Mouse (Mus musculus) C2C12 (cell line): ENCODE data around the gene Parp6. TPM values are rescaled to one million over a fixed set of nuclear protein-coding genes. Genes with fewer than 3 reads are reported as not detected.

Experiments
- H3K27me3 ChIP-seq: one replicate; pipeline ENCODE4 v1.6.1; 2011; ENCODE audit not compliant: control insufficient read depth, insufficient read depth, insufficient read length
- H3K36me3 ChIP-seq: one replicate; pipeline ENCODE4 v1.6.1; 2011; ENCODE audit not compliant: control insufficient read depth, insufficient read depth
- H3K4me3 ChIP-seq: one replicate; pipeline ENCODE4 v1.5.1; 2011; ENCODE audit warnings: mild to moderate bottlenecking, control low read depth; ENCODE audit not compliant: poor library complexity, insufficient read depth, severe bottlenecking
- H3K79me2 ChIP-seq: one replicate; pipeline ENCODE4 v1.6.1; 2011; ENCODE audit not compliant: control insufficient read depth, insufficient read depth
- H3K79me3 ChIP-seq: one replicate; pipeline ENCODE4 v1.6.1; 2011; ENCODE audit warnings: low read depth, control low read depth
- H3ac ChIP-seq: one replicate; pipeline ENCODE3; 2011; ENCODE audit warnings: low read depth; ENCODE audit not compliant: control insufficient read depth, insufficient read length
- CEBPB ChIP-seq: IDR thresholded peaks from one replicate; pipeline ENCODE4 v1.6.1; 2011; ENCODE audit warnings: low read depth, mild to moderate bottlenecking, control low read depth, moderate library complexity
- CTCF ChIP-seq: IDR thresholded peaks from one replicate; pipeline ENCODE4 v1.5.1; 2011; ENCODE audit not compliant: control insufficient read depth, insufficient read depth, insufficient read length
- FOSL1 ChIP-seq: IDR thresholded peaks from one replicate; pipeline ENCODE4 v1.8.0; 2011; ENCODE audit warnings: mild to moderate bottlenecking, low read length; ENCODE audit not compliant: poor library complexity, insufficient read depth, severe bottlenecking
- MAX ChIP-seq: IDR thresholded peaks from one replicate; pipeline ENCODE4 v1.6.1; 2011; ENCODE audit warnings: mild to moderate bottlenecking, control low read depth
- MYOD1 ChIP-seq: IDR thresholded peaks from one replicate; pipeline ENCODE4 v1.6.1; 2011; ENCODE audit warnings: low read depth; ENCODE audit not compliant: control insufficient read depth, insufficient read length
- MYOG ChIP-seq: IDR thresholded peaks from one replicate; pipeline ENCODE4 v1.6.1; 2011; ENCODE audit not compliant: control insufficient read depth, insufficient read length; ENCODE audit errors: extremely low read depth
- USF1 ChIP-seq: IDR thresholded peaks from one replicate; pipeline ENCODE4 v1.6.1; 2011; ENCODE audit warnings: low read depth, mild to moderate bottlenecking, control low read depth, moderate library complexity
- polyA plus RNA-seq: library from polyadenylated mRNA; unstranded; fragments of >200 nt; fragmentation: generic; extraction: Trizol; gene quantifications from one replicate; pipeline ENCODE4 v1.2.1, GENCODE M21; 2012; ENCODE audit warnings: missing spikeins

Parp6 gene
- polyA plus RNA-seq, 1 experiment = 6.0 TPM

DNA sequence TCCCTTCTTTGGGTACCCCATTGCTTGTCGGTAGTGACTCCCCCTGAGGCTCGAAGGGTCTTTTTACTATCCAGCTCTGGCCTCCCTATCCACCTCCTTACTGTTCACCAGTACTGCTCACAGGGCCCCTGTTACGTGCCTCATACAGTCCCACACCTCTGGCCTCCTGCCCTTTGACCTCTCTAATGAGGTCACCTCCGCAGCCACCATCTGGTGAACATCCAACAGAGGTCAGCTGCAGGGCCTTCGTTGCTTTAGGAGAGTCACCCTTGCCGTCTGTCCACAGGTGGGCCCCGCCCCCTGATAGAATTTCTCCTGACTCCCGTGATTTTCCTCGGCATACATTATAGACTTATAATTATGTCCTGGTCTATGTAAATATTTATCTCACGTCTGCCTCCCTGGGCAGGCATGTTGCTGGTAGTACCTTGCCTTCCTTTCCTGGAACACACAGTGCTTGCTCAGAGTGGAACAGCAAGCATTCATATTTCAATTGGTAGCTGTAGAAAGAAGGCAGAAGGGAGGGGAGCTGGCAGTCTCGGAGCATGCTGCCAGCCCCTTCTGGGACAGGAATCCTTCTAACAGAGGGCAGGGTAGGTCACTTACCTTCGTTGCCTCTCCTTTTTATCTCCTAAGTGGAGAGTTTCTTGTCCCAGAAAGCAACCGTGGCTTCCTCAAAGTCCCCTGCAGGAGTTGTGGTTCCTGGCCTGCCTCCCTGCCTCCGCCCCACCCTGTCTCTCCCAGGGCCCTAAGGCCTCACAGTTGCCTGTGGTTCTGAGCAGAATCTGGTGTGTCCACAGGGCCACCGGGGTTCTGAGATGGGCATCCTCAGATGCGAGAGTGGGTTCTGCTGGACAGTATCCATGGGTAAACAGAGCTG, 77.7 kb downstream of the Parp6 start:
- peaks cover 5% of the 10 kb centered on the region for H3K79me3 ChIP-seq
- TF ChIP-seq MYOD1 (no peak), CTCF (no peak), CEBPB (no peak), FOSL1 (no peak), MYOG (no peak), MAX (no peak), USF1 (no peak)
- no peak overlapping the region for H3ac ChIP-seq
- H3K27me3 ChIP-seq = no peaks in the 10 kb centered on the region
- H3K79me2 ChIP-seq = peaks cover 30% of the 10 kb centered on the region
- no peaks in the 10 kb centered on the region for H3K36me3 ChIP-seq
- peak overlapping the region; percentile 18 for H3K4me3 ChIP-seq

- Histone ChIP-seq H3ac (no peak overlapping the region), H3K79me2 (peaks cover 30% of the 10 kb centered on the region), H3K4me3 (no peak overlapping the region), H3K36me3 (no peaks in the 10 kb centered on the region), H3K79me3 (peaks cover 5% of the 10 kb centered on the region), H3K27me3 (no peaks in the 10 kb centered on the region)
- TF ChIP-seq CTCF (no peak), USF1 (no peak), MYOG (no peak), CEBPB (no peak), MYOD1 (no peak), FOSL1 (no peak), MAX (no peak)
Observed at GRCm38 (mm10) chr9:59695451-59695813, 78.3 kb downstream of the Parp6 start.

GRCm38 (mm10) chr9:59696381-59696780, 79.3 kb downstream of the Parp6 start:
- no peak for TF ChIP-seq FOSL1
- TF ChIP-seq USF1 = no peak
- no peak for TF ChIP-seq MYOG
- TF ChIP-seq CEBPB = no peak
- TF ChIP-seq MAX = no peak
- H3K36me3 ChIP-seq = no peaks in the 10 kb centered on the region
- H3K4me3 ChIP-seq = no peak overlapping the region
- no peaks in the 10 kb centered on the region for H3K27me3 ChIP-seq
- H3K79me3 ChIP-seq = peaks cover 5% of the 10 kb centered on the region
- H3K79me2 ChIP-seq = peaks cover 30% of the 10 kb centered on the region
- H3ac ChIP-seq = no peak overlapping the region

Other genes with a start within 250 kb of the Parp6 start
- 25.4 TPM for gene Arih1, start 130.7 kb upstream of the Parp6 start, polyA plus RNA-seq
- gene Hexa, start 77.7 kb upstream of the Parp6 start, polyA plus RNA-seq = 83.6 TPM
- 0.35 TPM for gene Tmem202, start 77.4 kb upstream of the Parp6 start, polyA plus RNA-seq
- gene Celf6, start 39.4 kb upstream of the Parp6 start, polyA plus RNA-seq = 0.13 TPM
- 4,379 TPM for gene Pkm, start 39.1 kb downstream of the Parp6 start, polyA plus RNA-seq
- 1.8 TPM for gene Gramd2, start 62.9 kb downstream of the Parp6 start, polyA plus RNA-seq
- 2.1 TPM for gene Senp8, start 133.4 kb downstream of the Parp6 start, polyA plus RNA-seq
- gene Myo9a, start 133.6 kb downstream of the Parp6 start, polyA plus RNA-seq = 2.5 TPM